Mouse (Mus musculus): ENCODE data around the gene Ccng2.

Ccng2 gene

GRCm38 (mm10) chr5:93266883-93267704 is at the start of gene Ccng2:
Gene Ccng2, plus strand, starts transcription at chr5:93267257.
- ATAC-seq (ENCODE audit: low TSS enrichment), result peak; percentile 94

GRCm38 (mm10) chr5:93218375-93218774 is 48.7 kb upstream of the Ccng2 start:
- ATAC-seq (ENCODE audit: low TSS enrichment), result no peak

- ATAC-seq (ENCODE audit: low TSS enrichment), result no peak
Observed at GRCm38 (mm10) chr5:93221661-93222060, 45.4 kb upstream of the Ccng2 start.

GRCm38 (mm10) chr5:93224549-93224948 is 42.5 kb upstream of the Ccng2 start:
- ATAC-seq (ENCODE audit: low TSS enrichment), result no peak

GRCm38 (mm10) chr5:93227157-93227556 is 39.9 kb upstream of the Ccng2 start:
- no peak for ATAC-seq (ENCODE audit: low TSS enrichment)

GRCm38 (mm10) chr5:93229527-93229926 is 37.5 kb upstream of the Ccng2 start:
- ATAC-seq (ENCODE audit: low TSS enrichment), result no peak

- no peak for ATAC-seq (ENCODE audit: low TSS enrichment)
Observed at GRCm38 (mm10) chr5:93231721-93232120, 35.3 kb upstream of the Ccng2 start.

- no peak for ATAC-seq (ENCODE audit: low TSS enrichment)
Observed at GRCm38 (mm10) chr5:93232838-93233237, 34.2 kb upstream of the Ccng2 start.

GRCm38 (mm10) chr5:93234130-93234529 is 32.9 kb upstream of the Ccng2 start:
- ATAC-seq (ENCODE audit: low TSS enrichment), result no peak

- no peak for ATAC-seq (ENCODE audit: low TSS enrichment)
Observed at GRCm38 (mm10) chr5:93234605-93235004, 32.5 kb upstream of the Ccng2 start.

- no peak for ATAC-seq (ENCODE audit: low TSS enrichment)
Observed at GRCm38 (mm10) chr5:93235888-93236287, 31.2 kb upstream of the Ccng2 start.

GRCm38 (mm10) chr5:93236541-93236940 is 30.5 kb upstream of the Ccng2 start:
- no peak for ATAC-seq (ENCODE audit: low TSS enrichment)

GRCm38 (mm10) chr5:93239590-93240544 is 27.2 kb upstream of the Ccng2 start:
- no peak for ATAC-seq (ENCODE audit: low TSS enrichment)

GRCm38 (mm10) chr5:93245280-93245679 is 21.8 kb upstream of the Ccng2 start:
- ATAC-seq (ENCODE audit: low TSS enrichment), result no peak

GRCm38 (mm10) chr5:93249940-93250578 is 17.0 kb upstream of the Ccng2 start:
- no peak for ATAC-seq (ENCODE audit: low TSS enrichment)

- no peak for ATAC-seq (ENCODE audit: low TSS enrichment)
Observed at GRCm38 (mm10) chr5:93251001-93251760, 15.9 kb upstream of the Ccng2 start.

GRCm38 (mm10) chr5:93255759-93256265 is 11.2 kb upstream of the Ccng2 start:
- ATAC-seq (ENCODE audit: low TSS enrichment), result no peak

- ATAC-seq (ENCODE audit: low TSS enrichment), result no peak
Observed at GRCm38 (mm10) chr5:93256820-93257405, 10.1 kb upstream of the Ccng2 start.

- ATAC-seq (ENCODE audit: low TSS enrichment), result no peak
Observed at GRCm38 (mm10) chr5:93259349-93259748, 7.7 kb upstream of the Ccng2 start.

GRCm38 (mm10) chr5:93260983-93261382 is 6.1 kb upstream of the Ccng2 start:
- no peak for ATAC-seq (ENCODE audit: low TSS enrichment)

GRCm38 (mm10) chr5:93262751-93263150 is 4.3 kb upstream of the Ccng2 start:
- no peak for ATAC-seq (ENCODE audit: low TSS enrichment)

Measured in frontal cortex, adult (tissue).